Mouse (Mus musculus) layer of hippocampus, adult 8-10 months (tissue): Measurements from ENCODE around the gene Gm11444. TPM values are rescaled to one million over a fixed set of nuclear protein-coding genes. Genes with fewer than 3 reads are reported as not detected.

ENCODE experiments used
- DNase-seq, 2 experiments: peaks; one replicate each; pipeline ENCODE4 v3.0.0; 2022; ENCODE audit warnings: low spot score in 2 of 2
- total RNA-seq, 4 experiments: library from RNA; stranded (reverse); gene quantifications; 2 replicates each; pipeline ENCODE4 v1.2.4; 2022

Gene Gm11444
- total RNA-seq, 4 experiments from 2014 or later, result not detected

- no peak for DNase-seq
These were observed 14.2 kb upstream of the Gm11444 start for GRCm38 (mm10) chr11:85864363-85864762.

DNA sequence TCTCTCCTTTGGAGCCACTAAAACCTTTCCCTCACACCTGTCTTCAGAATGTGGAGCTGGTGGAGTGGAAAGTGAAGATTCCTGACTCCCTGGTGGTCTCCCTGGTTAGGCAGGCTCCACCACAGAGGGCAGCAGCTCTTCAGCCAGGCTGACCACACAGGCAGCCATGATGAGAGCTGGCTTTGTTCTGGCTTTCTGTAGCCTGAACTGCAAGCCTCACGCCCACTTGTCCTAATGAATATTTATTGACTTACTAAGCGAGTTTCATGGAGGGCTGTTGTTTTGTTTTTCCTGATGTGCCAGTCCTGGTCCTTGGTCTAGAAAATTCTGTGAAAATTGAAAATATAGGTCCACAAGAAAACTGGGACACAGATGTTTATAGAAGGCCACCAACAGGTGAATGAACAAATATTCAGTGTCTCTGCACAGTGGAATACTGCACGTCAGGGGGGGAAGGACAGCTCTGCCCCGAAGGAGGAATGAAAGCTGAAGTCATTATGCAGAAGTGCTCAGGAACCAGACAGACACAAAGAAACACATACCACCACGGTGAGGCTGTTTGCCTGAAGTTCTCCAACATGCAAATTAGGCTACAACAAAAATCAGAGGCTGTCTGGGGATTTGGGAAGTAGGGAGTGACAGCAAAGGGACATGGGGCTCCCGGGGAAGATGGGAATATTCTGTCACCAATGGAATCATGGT, 8.0 kb upstream of the Gm11444 start:
- DNase-seq, result no peak

- DNase-seq, result no peak
These were observed 625 bp upstream of the Gm11444 start for GRCm38 (mm10) chr11:85850758-85851157.

GRCm38 (mm10) chr11:85849037-85849436, 1.1 kb downstream of the Gm11444 start:
- DNase-seq, result peak in 1 of 2 experiments; percentile 40

GRCm38 (mm10) chr11:85846509-85846908, 3.6 kb downstream of the Gm11444 start:
- DNase-seq, result no peak

- no peak for DNase-seq
These were observed 4.2 kb downstream of the Gm11444 start for GRCm38 (mm10) chr11:85845921-85846320.

GRCm38 (mm10) chr11:85844971-85845370, 5.2 kb downstream of the Gm11444 start:
- DNase-seq, result no peak

DNA sequence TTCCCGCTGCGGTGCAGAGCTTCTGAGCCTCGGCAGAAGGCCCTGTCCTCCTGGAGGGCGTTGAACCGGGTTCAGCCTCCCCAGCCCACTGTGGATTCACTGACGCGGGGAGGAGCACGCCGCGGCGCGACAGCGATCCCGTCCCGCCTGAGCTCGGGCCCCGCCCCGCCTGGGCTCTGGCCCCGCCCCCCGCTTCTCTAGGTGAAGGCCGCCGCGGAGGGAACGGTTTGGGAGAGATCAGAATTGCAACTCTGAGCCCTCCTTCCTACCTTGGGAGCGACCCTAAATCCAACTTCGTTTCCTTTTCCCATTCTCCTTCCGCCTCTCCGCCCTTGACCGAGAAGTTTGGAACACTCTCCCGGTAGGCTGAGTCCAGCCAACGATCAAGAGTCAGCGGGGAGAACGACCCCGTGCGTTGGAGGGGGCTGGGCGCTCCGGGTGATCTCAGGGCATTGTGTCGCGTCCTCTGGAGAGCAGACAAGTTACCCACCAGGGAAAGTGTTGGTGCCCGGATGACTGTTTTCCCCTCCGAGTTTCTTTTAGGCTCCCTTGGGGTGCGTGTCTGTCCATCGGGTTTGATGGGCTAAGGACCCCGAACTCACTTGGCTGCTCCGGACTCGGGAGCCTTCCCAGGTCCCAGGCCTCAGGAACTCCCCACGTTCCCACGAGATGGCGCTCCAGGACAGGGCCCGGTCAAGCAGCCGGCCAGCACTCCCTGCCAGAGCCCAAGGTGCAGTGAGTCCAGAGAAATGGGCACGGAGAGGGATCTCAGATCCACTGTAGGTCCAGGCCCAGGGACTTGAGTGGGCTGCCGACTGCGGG, 5.8 kb downstream of the Gm11444 start:
- peak; percentile 54 to 70 for DNase-seq

GRCm38 (mm10) chr11:85843347-85843692, 6.8 kb downstream of the Gm11444 start:
- DNase-seq, result no peak

GRCm38 (mm10) chr11:85842596-85843346, 7.4 kb downstream of the Gm11444 start:
- no peak for DNase-seq

DNA sequence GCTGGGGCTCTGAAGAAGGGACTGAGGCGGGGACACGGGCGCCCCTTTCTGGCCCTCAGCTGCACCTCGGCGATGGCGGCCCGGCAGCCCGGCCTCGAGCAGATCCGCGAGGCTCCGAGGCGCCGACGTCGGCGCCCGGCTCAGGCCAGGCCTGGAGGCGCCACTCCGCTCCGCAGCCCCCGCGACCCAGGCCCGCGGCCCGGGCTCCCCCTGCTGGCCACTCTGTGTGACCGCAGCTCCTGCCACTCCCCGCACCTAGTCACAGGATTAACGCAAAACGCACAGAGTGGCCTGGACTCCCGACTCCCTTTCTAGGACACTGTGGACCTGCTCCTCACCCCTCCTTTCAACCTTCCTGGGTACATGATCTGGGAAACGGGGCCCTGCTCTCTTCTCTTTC, 8.2 kb downstream of the Gm11444 start:
- DNase-seq, result no peak

DNA sequence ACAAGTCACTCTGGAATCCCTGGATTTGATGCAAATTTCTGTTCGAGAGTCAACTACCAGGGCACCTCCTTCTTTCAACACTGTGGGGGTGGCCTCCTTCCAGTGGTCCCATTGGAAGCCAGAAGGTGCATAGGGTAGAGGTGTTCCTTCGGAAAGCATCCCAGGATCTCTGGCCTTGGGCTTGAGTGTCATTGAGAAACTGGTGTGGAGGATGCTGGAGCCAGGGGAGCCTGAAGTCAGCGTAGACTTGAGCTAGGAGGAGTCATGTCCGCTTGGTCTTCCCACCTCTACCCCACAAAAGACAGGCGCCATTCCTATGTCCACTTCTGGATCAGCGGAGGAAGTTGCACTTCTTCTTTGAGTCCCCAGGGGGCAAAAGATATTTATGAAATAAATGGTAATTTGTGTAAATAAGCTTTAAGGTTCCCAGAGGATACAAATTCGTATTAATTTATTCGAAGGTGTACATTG, 8.9 kb downstream of the Gm11444 start:
- no peak for DNase-seq

- DNase-seq, result no peak
These were observed 9.4 kb downstream of the Gm11444 start for GRCm38 (mm10) chr11:85840803-85841145.

GRCm38 (mm10) chr11:85840031-85840802, 9.9 kb downstream of the Gm11444 start:
- no peak for DNase-seq

- no peak for DNase-seq
These were observed 10.7 kb downstream of the Gm11444 start for GRCm38 (mm10) chr11:85839258-85840030.

GRCm38 (mm10) chr11:85838424-85839257, 11.5 kb downstream of the Gm11444 start:
- no peak for DNase-seq

- DNase-seq, result no peak
These were observed 12.3 kb downstream of the Gm11444 start for GRCm38 (mm10) chr11:85837648-85838423.

DNA sequence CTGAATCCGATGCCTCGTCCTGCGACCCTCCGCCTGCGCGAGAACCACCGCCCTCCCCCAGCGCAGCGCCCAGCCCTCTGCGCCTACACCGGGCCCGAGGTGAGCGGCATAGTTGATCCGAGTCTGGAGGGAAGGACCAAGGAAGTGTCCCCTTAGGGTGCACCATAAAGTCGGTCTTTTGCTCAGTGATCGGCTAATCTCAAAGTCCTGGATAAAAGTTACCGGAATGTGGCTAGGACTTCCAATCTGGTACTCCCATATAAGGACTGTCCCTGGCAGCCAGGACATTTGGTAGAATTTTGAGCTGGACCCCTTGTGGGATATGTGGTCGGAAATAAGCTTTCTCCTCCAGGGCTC, 12.9 kb downstream of the Gm11444 start:
- DNase-seq, result no peak
